Mouse (Mus musculus): ENCODE results near the gene Phf2.

DNA sequence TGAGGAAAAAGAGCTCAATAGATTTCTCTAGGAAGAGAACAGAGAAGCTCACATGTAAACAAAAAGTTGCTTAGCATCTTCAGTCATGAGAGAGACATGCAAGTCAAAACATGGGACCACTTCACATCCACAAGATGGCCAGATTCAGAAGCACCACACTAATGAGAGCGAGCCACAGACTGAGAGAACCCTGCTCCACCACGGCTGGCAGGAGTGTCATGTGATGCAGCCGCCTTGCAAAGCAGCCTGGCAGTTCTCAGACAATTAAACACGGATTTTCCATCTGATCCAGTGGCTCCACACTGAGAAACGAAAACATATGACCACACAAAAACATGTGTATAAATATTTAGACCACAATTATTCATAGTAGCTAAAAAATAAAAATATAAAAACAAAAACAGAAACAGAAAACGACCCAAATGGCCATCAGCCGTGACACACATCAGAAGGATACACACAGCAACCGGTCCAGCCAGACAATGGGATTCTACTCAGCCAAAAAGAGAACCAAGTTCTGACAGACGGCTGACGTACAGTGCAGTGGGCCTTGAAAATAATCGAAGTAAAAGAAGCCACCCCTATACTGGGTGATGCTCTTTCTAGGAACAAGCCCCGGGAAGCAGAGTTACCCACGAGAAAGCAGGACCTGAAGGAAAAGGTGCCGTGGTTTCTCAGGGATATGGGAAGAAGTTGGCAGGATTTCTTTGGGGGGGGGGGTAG lies 40.2 kb downstream of the Phf2 start:
- no peak for TF ChIP-seq CTCF (IDR thresholded peaks at IDR 0.05; ENCODE audit: low read depth)
- TF ChIP-seq EP300 (IDR thresholded peaks at IDR 0.05; ENCODE audit: low read depth) = no peak
